Mouse (Mus musculus): Measurements from ENCODE around the gene Tmem269. TPM values are rescaled to one million over a fixed set of nuclear protein-coding genes. Genes with fewer than 3 reads are reported as not detected.

Tmem269 gene
- polyA plus RNA-seq, 1 experiment from 2014 or later: 0.21 TPM

DNA sequence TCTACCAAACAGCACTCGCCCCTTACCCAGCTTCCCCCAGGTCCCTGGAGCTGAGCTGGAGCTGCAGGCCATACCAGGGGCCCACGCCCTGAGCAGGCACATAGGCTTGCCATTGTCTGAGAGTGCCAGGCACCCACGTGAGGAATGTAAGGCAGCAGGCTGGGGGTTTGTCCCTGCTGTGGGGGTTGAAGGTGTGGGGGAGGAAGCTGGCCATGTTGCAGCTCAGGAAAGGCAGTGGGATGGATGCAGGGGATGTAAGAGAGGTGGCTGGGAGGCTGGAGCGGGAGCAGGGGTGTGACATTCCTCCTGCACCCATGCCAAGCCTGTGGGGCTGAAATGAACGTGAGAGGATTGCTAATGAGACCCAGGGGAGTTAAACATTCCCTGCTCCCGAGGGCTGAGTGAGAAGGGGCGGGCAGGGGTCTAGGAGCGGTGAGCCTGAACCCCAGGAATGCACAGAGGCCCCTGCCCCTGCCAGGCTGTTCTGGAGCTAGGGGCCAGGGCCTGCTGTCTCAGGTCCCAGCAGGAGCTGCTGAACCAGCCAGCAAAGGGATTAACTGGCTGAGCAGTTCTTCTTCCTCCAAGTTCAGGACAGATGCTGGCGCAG lies 36.1 kb upstream of the Tmem269 start:
- Histone ChIP-seq H3K36me3 (ENCODE audit: control insufficient read depth, insufficient read depth, low read length) (no peaks in the 10 kb centered on the region), H3K27me3 (replicated peaks; ENCODE audit: control insufficient read depth, insufficient read depth, low read length) (no peaks in the 10 kb centered on the region), H3K27ac (replicated peaks; ENCODE audit: low read depth, low read length) (peak overlapping the region; percentile 65), H3K9me3 (ENCODE audit: control insufficient read depth, low read length) (no peaks in the 10 kb centered on the region), H3K9ac (ENCODE audit: low read depth, low read length) (peak overlapping the region; percentile 42; the same call in 1 of the 2 replicates), H3K4me2 (ENCODE audit: low read depth, low read length) (0 out of 2 replicates have a peak overlapping the region, but pooled peaks have one; percentile 4), H3K4me3 (ENCODE audit: low read depth, low read length) (no peak overlapping the region), H3K4me1 (ENCODE audit: control insufficient read depth, insufficient read depth, low read length) (peaks cover 8% of the 10 kb centered on the region)
- DNase-seq (ENCODE audit: low spot score): peak; percentile 46
- 29% methylated on average over 9 of the region's 9 CpGs for WGBS
- peak; percentile 69 for ATAC-seq (ENCODE audit: low read depth)

DNA sequence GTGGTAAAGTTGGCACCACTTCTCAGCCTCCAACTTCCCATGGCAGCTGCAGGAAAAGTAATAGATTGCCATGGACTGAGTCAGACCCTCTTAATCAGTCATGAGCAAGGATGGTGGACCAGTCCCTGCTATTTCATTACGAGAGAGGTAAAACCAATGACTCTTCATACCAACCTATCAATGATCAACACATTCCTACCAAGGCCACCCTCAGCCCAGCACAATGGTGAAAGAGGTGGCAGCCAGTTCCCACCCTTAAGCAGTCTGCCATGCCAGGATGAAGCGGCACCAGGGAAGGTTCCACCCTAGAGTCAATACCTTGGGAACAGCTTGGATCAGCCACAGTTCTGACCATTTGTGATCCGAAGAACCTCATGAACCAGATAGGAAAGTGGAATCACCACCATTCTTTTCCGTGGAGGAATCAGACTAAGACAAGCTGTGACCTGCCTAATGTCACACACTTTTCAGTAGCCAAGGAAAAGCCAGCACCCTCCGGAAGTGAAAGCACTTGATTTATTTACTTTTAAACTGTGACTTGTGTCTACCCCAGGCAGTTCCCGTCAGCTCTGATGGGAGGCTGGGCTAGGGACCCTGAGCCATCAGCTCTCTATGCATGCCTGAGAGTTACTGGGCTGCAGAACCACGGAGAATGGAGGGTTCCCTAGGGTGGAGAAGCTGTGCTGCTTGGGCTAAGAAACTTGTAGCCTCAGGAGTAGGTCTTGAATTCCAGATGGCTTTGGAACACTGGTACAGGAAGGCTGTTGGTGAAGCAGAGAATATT lies 34.2 kb upstream of the Tmem269 start:
- 58% methylated on average over 7 of the region's 7 CpGs for WGBS

DNA sequence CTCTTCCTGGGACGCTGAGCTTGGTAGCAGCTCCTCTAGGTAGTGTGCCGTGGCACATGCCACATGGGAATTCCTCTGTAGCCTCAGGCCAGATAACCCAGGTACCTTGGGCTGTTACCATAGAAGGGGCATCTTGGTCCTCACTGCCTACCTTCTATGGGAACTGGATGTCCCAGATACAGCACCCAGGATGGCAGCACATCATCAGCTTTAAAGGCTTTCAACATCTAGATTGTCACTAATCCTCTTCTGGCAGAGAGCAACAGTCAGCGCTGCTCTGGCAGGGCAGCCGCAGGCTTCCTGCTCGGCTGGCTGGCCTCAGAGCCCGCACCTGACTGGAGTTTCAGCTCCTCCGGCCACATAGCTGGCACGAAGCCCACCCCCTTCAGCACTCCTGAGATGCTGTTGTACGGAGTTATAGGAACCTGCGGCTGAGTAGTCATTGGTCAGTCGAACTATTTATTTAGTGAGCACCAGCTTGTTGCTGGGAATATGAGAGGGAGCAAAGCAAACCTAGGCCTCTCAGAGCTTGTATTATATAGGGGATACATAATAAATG lies 30.5 kb upstream of the Tmem269 start:
- ATAC-seq (ENCODE audit: low read depth) (no peak), DNase-seq (ENCODE audit: low spot score) (no peak)
- WGBS: 72% methylated on average over 11 of the region's 11 CpGs
- H3K27me3 ChIP-seq (replicated peaks; ENCODE audit: control insufficient read depth, insufficient read depth, low read length): no peaks in the 10 kb centered on the region
- no peak overlapping the region for H3K4me2 ChIP-seq (ENCODE audit: low read depth, low read length)
- H3K36me3 ChIP-seq (ENCODE audit: control insufficient read depth, insufficient read depth, low read length): peaks cover 47% of the 10 kb centered on the region
- H3K9ac ChIP-seq (ENCODE audit: low read depth, low read length): no peak overlapping the region
- no peak overlapping the region for H3K4me3 ChIP-seq (ENCODE audit: low read depth, low read length)
- no peaks in the 10 kb centered on the region for H3K9me3 ChIP-seq (ENCODE audit: control insufficient read depth, low read length)
- no peaks in the 10 kb centered on the region for H3K4me1 ChIP-seq (ENCODE audit: control insufficient read depth, insufficient read depth, low read length)
- no peak overlapping the region for H3K27ac ChIP-seq (replicated peaks; ENCODE audit: low read depth, low read length)

More for the DNA sequence above, 34.2 kb upstream of the Tmem269 start:
- Histone ChIP-seq H3K4me2 (ENCODE audit: low read depth, low read length) (no peak overlapping the region), H3K4me3 (ENCODE audit: low read depth, low read length) (no peak overlapping the region), H3K36me3 (ENCODE audit: control insufficient read depth, insufficient read depth, low read length) (peaks cover 11% of the 10 kb centered on the region), H3K9ac (ENCODE audit: low read depth, low read length) (no peak overlapping the region), H3K9me3 (ENCODE audit: control insufficient read depth, low read length) (no peaks in the 10 kb centered on the region), H3K27me3 (replicated peaks; ENCODE audit: control insufficient read depth, insufficient read depth, low read length) (no peaks in the 10 kb centered on the region), H3K4me1 (ENCODE audit: control insufficient read depth, insufficient read depth, low read length) (peaks cover 8% of the 10 kb centered on the region), H3K27ac (replicated peaks; ENCODE audit: low read depth, low read length) (no peak overlapping the region)
- DNase-seq (ENCODE audit: low spot score) (no peak), ATAC-seq (ENCODE audit: low read depth) (no peak)

DNA sequence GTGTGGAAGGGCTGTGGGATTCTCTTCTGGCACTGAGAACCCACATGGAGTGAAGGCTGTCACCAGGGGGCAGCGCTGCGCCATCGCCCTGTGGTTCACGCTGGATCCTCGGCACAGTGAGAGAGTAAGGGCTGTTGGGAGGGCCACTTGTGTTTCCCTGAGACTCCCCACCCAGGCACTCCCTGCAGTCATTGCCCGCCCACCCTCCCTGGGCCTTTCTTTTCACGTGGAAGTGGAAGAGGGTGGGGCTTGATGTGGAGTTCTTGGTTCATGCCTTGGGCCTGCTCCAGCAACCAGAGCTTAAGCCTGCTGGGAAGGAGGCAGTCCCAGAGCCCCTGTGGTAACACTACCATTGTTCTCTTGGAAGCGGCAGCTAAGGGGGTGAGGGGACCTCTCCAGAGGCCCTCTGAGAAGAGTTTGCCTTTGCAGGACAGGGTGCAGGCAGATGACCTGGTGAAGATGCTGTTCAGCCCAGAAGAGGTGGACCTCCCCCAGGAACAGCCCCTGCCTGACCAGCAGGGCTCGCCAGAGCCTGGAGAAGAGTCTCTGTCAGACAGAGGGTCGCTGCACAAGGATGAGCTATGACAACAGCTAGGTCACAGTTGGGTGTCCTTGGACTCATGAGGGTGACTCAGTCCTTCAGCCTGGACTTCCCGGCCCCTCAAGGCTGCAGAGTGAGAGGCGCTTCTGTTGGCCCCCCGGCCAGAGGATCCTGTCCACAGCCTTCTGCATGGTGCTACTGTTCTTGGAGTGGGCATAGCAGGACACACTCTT lies 29.6 kb upstream of the Tmem269 start:
- Histone ChIP-seq H3K9ac (ENCODE audit: low read depth, low read length) (no peak overlapping the region), H3K4me3 (ENCODE audit: low read depth, low read length) (no peak overlapping the region), H3K4me1 (ENCODE audit: control insufficient read depth, insufficient read depth, low read length) (no peaks in the 10 kb centered on the region), H3K9me3 (ENCODE audit: control insufficient read depth, low read length) (no peaks in the 10 kb centered on the region), H3K4me2 (ENCODE audit: low read depth, low read length) (no peak overlapping the region), H3K27me3 (replicated peaks; ENCODE audit: control insufficient read depth, insufficient read depth, low read length) (no peaks in the 10 kb centered on the region), H3K36me3 (ENCODE audit: control insufficient read depth, insufficient read depth, low read length) (peaks cover 55% of the 10 kb centered on the region), H3K27ac (replicated peaks; ENCODE audit: low read depth, low read length) (peak overlapping the region; percentile 41)
- WGBS: 32% methylated on average over 12 of the region's 13 CpGs
- ATAC-seq (ENCODE audit: low read depth): peak; percentile 85
- peak; percentile 74 for DNase-seq (ENCODE audit: low spot score)

DNA sequence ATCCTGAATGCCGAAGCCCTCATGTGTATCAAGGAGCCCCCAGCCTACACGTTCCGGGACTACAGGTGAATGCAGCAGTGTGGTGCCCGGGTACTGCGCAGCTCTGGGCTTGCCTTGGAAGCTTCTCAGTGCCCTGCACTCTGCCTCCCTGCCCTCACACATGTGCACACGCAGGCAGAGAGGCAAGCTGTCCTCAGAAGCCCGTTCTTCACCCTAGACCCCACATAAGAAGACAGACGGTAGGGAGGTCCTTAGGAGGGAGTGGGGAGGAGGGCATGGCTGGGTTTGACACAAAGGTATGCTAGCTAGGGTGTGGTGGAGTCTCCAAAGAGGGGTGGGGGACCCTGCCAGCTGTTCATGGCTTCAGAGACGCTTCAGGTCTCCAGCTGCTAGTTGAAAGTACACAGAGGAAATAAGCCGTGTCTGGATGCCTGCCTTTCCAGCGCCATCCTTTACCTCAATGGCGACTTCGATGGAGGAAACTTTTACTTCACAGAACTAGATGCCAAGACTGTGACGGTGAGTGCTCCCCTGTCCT lies 28.7 kb upstream of the Tmem269 start:
- Histone ChIP-seq H3K27ac (replicated peaks; ENCODE audit: low read depth, low read length) (no peak overlapping the region), H3K4me1 (ENCODE audit: control insufficient read depth, insufficient read depth, low read length) (no peaks in the 10 kb centered on the region), H3K4me2 (ENCODE audit: low read depth, low read length) (no peak overlapping the region), H3K9ac (ENCODE audit: low read depth, low read length) (no peak overlapping the region), H3K9me3 (ENCODE audit: control insufficient read depth, low read length) (no peaks in the 10 kb centered on the region), H3K36me3 (ENCODE audit: control insufficient read depth, insufficient read depth, low read length) (peaks cover 64% of the 10 kb centered on the region), H3K4me3 (ENCODE audit: low read depth, low read length) (no peak overlapping the region), H3K27me3 (replicated peaks; ENCODE audit: control insufficient read depth, insufficient read depth, low read length) (no peaks in the 10 kb centered on the region)
- ATAC-seq (ENCODE audit: low read depth): no peak
- DNase-seq (ENCODE audit: low spot score): no peak
- 81% methylated on average over 14 of the region's 14 CpGs for WGBS

DNA sequence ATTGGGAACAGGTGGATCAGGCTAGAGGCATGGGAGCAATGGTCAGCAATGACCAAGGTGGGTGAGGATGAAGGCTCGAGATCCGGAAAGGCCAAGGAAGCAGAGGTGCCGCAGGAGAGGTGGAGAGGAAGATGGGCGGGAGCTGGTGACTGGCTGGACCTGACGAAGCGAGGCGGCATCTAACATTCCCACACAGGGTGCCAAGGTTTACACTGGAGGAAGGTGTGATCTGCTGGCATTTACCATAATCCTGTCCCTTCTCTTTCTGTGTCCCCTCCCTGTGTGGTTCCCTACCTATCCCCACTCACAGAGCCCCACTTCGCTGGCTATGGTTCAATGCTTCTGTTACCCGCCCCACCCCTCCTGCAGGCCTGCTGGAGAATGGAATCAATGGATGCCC lies 27.9 kb upstream of the Tmem269 start:
- WGBS: 77% methylated on average over 6 of the region's 9 CpGs
- no peaks in the 10 kb centered on the region for H3K27me3 ChIP-seq (replicated peaks; ENCODE audit: control insufficient read depth, insufficient read depth, low read length)
- H3K9me3 ChIP-seq (ENCODE audit: control insufficient read depth, low read length): no peaks in the 10 kb centered on the region
- no peak overlapping the region for H3K9ac ChIP-seq (ENCODE audit: low read depth, low read length)
- no peak overlapping the region for H3K27ac ChIP-seq (replicated peaks; ENCODE audit: low read depth, low read length)
- no peaks in the 10 kb centered on the region for H3K4me1 ChIP-seq (ENCODE audit: control insufficient read depth, insufficient read depth, low read length)
- no peak overlapping the region for H3K4me2 ChIP-seq (ENCODE audit: low read depth, low read length)
- ATAC-seq (ENCODE audit: low read depth): no peak
- H3K36me3 ChIP-seq (ENCODE audit: control insufficient read depth, insufficient read depth, low read length): peaks cover 72% of the 10 kb centered on the region
- DNase-seq (ENCODE audit: low spot score): no peak
- no peak overlapping the region for H3K4me3 ChIP-seq (ENCODE audit: low read depth, low read length)

DNA sequence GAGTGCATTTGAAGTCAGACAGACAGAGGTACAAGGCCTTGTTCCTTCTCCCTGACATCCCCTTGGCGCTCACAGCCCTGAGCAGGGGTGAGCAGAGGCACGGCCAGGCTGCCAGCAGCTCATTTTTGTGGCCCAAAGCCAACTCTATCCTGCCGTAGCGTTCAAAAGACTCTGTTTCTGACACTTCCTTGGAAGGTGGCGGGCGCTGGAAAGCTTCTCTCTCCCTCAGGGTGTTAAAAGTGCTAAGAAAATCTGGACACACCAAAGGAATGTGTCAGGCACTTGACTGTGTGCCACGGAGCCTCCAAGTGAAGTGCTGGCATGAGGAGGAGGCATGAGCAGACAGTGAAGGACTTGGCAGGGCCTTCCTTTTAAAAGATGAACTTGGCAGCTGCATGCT lies 27.5 kb upstream of the Tmem269 start:
- Histone ChIP-seq H3K27ac (replicated peaks; ENCODE audit: low read depth, low read length) (no peak overlapping the region), H3K27me3 (replicated peaks; ENCODE audit: control insufficient read depth, insufficient read depth, low read length) (no peaks in the 10 kb centered on the region), H3K4me2 (ENCODE audit: low read depth, low read length) (no peak overlapping the region), H3K4me3 (ENCODE audit: low read depth, low read length) (no peak overlapping the region), H3K36me3 (ENCODE audit: control insufficient read depth, insufficient read depth, low read length) (peaks cover 76% of the 10 kb centered on the region), H3K4me1 (ENCODE audit: control insufficient read depth, insufficient read depth, low read length) (no peaks in the 10 kb centered on the region), H3K9me3 (ENCODE audit: control insufficient read depth, low read length) (no peaks in the 10 kb centered on the region), H3K9ac (ENCODE audit: low read depth, low read length) (no peak overlapping the region)
- 75% methylated on average over 7 of the region's 7 CpGs for WGBS
- peak; percentile 36 for DNase-seq (ENCODE audit: low spot score)
- ATAC-seq (ENCODE audit: low read depth): no peak; the same call in 1 of the 2 replicates

DNA sequence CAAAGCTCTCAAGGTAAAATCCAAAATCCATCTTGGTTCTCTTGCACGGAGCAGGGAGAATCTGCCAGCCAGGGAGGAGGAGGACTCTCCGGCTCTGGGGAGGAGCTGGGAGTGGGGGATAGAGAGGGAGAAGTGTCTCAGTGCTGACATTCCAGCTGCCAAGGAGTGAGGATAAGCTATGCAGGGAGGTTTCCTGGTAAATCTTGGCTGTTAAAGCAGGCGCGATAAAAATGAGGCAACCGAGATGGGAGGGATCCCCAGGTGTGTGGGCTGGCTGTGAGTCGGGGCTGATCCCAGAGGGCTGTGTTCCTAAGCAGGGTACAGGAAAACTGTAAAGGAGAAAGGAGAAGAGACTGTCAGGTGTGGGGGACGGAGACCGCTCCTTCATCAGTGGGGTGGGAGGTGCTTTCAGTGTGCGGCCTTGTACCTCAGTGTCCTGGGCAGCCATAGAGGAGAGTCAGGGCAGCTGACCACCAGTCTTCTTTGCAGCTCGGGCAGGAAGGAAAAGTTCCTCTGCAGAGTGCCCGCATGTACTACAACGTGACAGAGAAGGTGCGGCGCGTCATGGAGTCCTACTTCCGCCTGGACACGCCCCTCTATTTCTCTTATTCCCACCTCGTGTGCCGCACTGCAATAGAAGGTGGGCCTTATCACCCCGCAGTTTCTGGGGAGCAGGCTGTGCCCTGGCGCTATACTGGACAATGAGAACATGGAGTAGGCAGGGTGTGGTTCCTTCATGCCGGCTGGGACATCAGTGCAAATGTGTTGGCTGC lies 26.6 kb upstream of the Tmem269 start:
- 86% methylated on average over 22 of the region's 22 CpGs for WGBS
- no peak overlapping the region for H3K4me3 ChIP-seq (ENCODE audit: low read depth, low read length)

More for the DNA sequence above, 26.6 kb upstream of the Tmem269 start:
- Histone ChIP-seq H3K9me3 (ENCODE audit: control insufficient read depth, low read length) (no peaks in the 10 kb centered on the region), H3K27me3 (replicated peaks; ENCODE audit: control insufficient read depth, insufficient read depth, low read length) (no peaks in the 10 kb centered on the region), H3K36me3 (ENCODE audit: control insufficient read depth, insufficient read depth, low read length) (peaks cover 83% of the 10 kb centered on the region), H3K4me2 (ENCODE audit: low read depth, low read length) (no peak overlapping the region), H3K4me1 (ENCODE audit: control insufficient read depth, insufficient read depth, low read length) (no peaks in the 10 kb centered on the region), H3K9ac (ENCODE audit: low read depth, low read length) (no peak overlapping the region), H3K27ac (replicated peaks; ENCODE audit: low read depth, low read length) (no peak overlapping the region)
- ATAC-seq (ENCODE audit: low read depth) (no peak), DNase-seq (ENCODE audit: low spot score) (no peak)

Data from embryonic facial prominence, embryonic 14.5 days (tissue).